Mouse (Mus musculus) heart, embryonic 13.5 days (tissue): ENCODE data around the gene Ddost. TPM values are rescaled to one million over a fixed set of nuclear protein-coding genes. Genes with fewer than 3 reads are reported as not detected.

Experiments
- ATAC-seq: fragments of 200-750 bp; cut with Nextera tagmentation; 2 replicates; pipeline ENCODE4 v1.8.0; 2017; ENCODE audit warnings: moderate TSS enrichment; ENCODE audit not compliant: insufficient number of reproducible peaks, low FRiP score, low TSS enrichment; ENCODE audit errors: extremely low read depth
- H3K27ac ChIP-seq: fragments of 300-500 bp; sonication (generic); replicated peaks from 2 replicates; pipeline ENCODE4 v1.5.1; 2015; ENCODE audit warnings: moderate library complexity, mild to moderate bottlenecking, inconsistent platforms
- H3K27me3 ChIP-seq: fragments of 300-500 bp; sonication (generic); replicated peaks from 2 replicates; pipeline ENCODE4 v1.6.1; 2015; ENCODE audit warnings: mild to moderate bottlenecking, inconsistent platforms
- H3K36me3 ChIP-seq: fragments of 300-500 bp; sonication (generic); 2 replicates; pipeline ENCODE4 v1.6.1; 2015; ENCODE audit warnings: mild to moderate bottlenecking, inconsistent platforms
- H3K4me1 ChIP-seq: fragments of 300-500 bp; sonication (generic); 2 replicates; pipeline ENCODE4 v1.6.1; 2015; ENCODE audit warnings: inconsistent platforms
- H3K4me2 ChIP-seq: fragments of 300-500 bp; sonication (generic); 2 replicates; pipeline ENCODE4 v1.6.1; 2015; ENCODE audit warnings: inconsistent platforms, mild to moderate bottlenecking, moderate library complexity
- H3K4me3 ChIP-seq: fragments of 300-500 bp; sonication (generic); 2 replicates; pipeline ENCODE4 v1.5.1; 2015; ENCODE audit warnings: moderate library complexity, mild to moderate bottlenecking, inconsistent platforms
- H3K9ac ChIP-seq: fragments of 300-500 bp; sonication (generic); 2 replicates; pipeline ENCODE4 v1.6.1; 2015; ENCODE audit warnings: inconsistent platforms, mild to moderate bottlenecking, moderate library complexity
- H3K9me3 ChIP-seq: fragments of 300-500 bp; sonication (generic); 2 replicates; pipeline ENCODE4 v1.6.1; 2016; ENCODE audit warnings: inconsistent platforms
- WGBS: fragments of 180-500 bp; shearing (Covaris S2); methylation state at CpG from one replicate; pipeline ENCODE4 v1.1.7; 2015; ENCODE audit warnings: mixed read lengths; 5-methylcytosine and 5-hydroxymethylcytosine counted together
- polyA plus RNA-seq: library from polyadenylated mRNA; unstranded; fragments of >200 nt; fragmentation: Nextera tagmentation; extraction: Ambion mirVana; gene quantifications from 2 replicates; pipeline ENCODE4 v1.2.1, GENCODE M21; 2015

Ddost gene
- polyA plus RNA-seq, 1 experiment from 2014 or later = 291 TPM

DNA sequence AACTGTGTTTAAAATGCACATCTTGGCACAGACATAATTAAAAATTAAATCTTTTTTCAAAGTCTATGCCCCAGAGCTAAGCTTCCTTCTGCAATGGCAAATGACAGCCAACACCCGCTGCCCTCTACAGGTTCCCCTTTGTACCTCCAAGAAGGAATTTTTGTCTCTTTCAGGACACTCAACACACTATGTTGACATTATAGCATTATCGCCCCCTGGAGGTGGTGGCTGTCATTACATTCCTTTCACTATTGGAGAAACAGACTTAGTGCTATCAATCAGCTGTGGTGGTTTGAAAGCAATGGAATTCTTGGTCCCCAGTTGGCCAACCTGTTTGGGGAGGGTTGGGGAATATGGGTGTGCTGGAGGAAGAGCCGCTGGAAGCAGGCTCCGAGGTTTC lies 35.4 kb downstream of the Ddost start:
- no peaks in the 10 kb centered on the region for H3K36me3 ChIP-seq
- peaks cover 40% of the 10 kb centered on the region for H3K4me1 ChIP-seq
- no peak overlapping the region for H3K4me3 ChIP-seq
- no peak for ATAC-seq
- H3K4me2 ChIP-seq = no peak overlapping the region
- H3K9ac ChIP-seq = no peak overlapping the region
- H3K9me3 ChIP-seq = no peaks in the 10 kb centered on the region
- no peak overlapping the region for H3K27ac ChIP-seq
- 30% methylated on average over 4 of the region's 4 CpGs for WGBS
- H3K27me3 ChIP-seq = no peaks in the 10 kb centered on the region

DNA sequence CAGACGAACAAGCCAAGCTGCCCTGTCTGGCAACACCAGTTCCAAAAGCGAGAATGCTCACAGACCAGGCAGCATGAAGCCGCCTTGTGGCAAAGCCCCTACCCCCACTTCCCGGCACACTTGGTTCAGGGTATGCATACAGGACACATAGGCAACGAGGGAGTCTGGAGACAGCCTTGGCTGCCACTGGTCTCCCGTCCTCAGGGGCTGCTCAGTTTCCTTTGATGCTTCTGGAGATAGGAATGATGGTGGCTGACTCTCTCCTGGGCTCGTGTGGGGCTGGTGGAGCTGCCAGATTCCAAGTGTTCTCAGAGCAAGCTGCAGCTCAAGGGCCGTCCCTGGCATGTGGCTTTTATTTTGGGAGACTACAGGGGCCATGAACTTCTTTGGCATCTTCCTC lies 36.9 kb downstream of the Ddost start:
- Histone ChIP-seq H3K4me3 (no peak overlapping the region), H3K4me2 (no peak overlapping the region), H3K9me3 (no peaks in the 10 kb centered on the region), H3K4me1 (peaks cover 41% of the 10 kb centered on the region), H3K9ac (no peak overlapping the region), H3K27ac (no peak overlapping the region), H3K27me3 (no peaks in the 10 kb centered on the region), H3K36me3 (no peaks in the 10 kb centered on the region)
- 50% methylated on average over 8 of the region's 8 CpGs for WGBS
- no peak for ATAC-seq

DNA sequence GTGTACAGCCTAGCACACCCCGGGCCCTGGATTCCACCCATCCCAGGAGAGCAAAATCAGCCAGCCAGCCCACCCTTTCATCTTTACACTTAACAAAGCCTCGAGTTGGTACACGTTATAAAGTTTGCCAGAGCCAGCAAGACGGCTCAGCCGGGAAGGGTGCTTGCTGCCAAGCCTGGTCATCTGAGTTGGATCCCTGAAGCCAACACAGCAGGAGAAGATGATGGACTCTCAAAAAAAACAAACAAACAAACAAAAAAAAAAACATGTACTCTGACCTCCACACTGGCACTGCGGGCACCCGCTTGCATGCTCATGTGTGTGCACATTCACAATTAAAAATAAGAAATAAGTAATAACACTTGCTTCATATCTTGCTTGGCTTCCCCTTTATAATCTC lies 37.5 kb downstream of the Ddost start:
- no peak overlapping the region for H3K4me2 ChIP-seq
- no peak for ATAC-seq
- peaks cover 41% of the 10 kb centered on the region for H3K4me1 ChIP-seq
- WGBS = 75% methylated on average over 7 of the region's 7 CpGs
- H3K9ac ChIP-seq = no peak overlapping the region
- no peak overlapping the region for H3K4me3 ChIP-seq
- H3K36me3 ChIP-seq = no peaks in the 10 kb centered on the region
- no peaks in the 10 kb centered on the region for H3K27me3 ChIP-seq
- no peaks in the 10 kb centered on the region for H3K9me3 ChIP-seq
- peak overlapping the region; percentile 82 for H3K27ac ChIP-seq

DNA sequence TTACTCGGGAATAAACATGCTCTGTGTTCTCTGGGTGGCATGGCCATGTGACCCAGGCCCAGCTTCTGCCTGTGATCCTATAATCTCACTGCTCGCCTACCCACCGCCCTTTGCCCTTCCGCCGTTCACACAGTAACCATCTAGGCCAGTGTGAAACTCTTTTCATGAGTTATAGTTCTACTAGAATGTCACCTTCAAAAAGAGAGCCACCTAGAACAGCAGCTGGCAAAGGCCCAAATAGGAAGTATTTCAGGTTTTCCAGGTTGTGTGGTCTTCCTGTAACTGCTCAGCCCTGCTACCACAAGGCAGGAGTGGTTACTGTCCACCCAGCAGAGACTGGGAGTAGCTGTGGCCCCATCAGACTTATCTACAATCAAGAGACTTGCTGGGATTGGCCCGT lies 38.2 kb downstream of the Ddost start:
- H3K4me3 ChIP-seq = no peak overlapping the region
- peaks cover 41% of the 10 kb centered on the region for H3K4me1 ChIP-seq
- H3K36me3 ChIP-seq = no peaks in the 10 kb centered on the region
- WGBS = 65% methylated on average over 6 of the region's 6 CpGs
- no peaks in the 10 kb centered on the region for H3K9me3 ChIP-seq
- ATAC-seq = no peak
- 0 out of 2 replicates have a peak overlapping the region, but pooled peaks have one; percentile 58 for H3K9ac ChIP-seq
- 0 out of 2 replicates have a peak, but pooled peaks cover under 1% of the 10 kb centered on the region for H3K27me3 ChIP-seq
- peak overlapping the region; percentile 43 for H3K4me2 ChIP-seq
- peak overlapping the region; percentile 82 for H3K27ac ChIP-seq

DNA sequence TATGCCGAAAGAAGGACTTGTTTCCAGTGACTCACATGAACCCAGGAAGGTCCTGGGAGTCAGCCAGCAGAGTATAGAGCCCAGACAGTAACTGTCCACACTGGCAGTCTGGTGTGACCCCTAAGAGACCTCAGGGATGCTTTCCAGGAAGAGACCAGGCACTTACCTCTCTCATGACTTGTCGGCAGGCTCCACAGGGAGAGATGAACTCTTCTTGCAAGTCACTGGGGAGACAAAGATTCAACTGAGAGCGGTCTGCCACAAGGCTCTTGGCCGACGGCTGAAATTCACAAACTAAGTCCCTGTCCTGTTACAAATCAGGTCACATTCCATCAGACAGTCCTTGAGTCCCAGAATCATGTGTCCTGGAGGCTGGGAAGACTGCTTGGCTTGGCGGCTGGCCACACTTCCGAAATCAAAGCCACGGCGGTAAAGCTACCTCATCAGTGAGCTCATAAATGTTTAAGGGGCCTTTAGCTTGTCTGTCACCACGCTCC lies 38.9 kb downstream of the Ddost start:
- Histone ChIP-seq H3K4me2 (peak overlapping the region; percentile 43), H3K27me3 (0 out of 2 replicates have a peak, but pooled peaks cover 4% of the 10 kb centered on the region), H3K4me3 (no peak overlapping the region), H3K36me3 (no peaks in the 10 kb centered on the region), H3K9ac (peak overlapping the region; percentile 58; the same call in 1 of the 2 replicates), H3K4me1 (peaks cover 41% of the 10 kb centered on the region), H3K27ac (peak overlapping the region; percentile 82), H3K9me3 (no peaks in the 10 kb centered on the region)
- no peak for ATAC-seq
- WGBS = 36% methylated on average over 10 of the region's 10 CpGs

DNA sequence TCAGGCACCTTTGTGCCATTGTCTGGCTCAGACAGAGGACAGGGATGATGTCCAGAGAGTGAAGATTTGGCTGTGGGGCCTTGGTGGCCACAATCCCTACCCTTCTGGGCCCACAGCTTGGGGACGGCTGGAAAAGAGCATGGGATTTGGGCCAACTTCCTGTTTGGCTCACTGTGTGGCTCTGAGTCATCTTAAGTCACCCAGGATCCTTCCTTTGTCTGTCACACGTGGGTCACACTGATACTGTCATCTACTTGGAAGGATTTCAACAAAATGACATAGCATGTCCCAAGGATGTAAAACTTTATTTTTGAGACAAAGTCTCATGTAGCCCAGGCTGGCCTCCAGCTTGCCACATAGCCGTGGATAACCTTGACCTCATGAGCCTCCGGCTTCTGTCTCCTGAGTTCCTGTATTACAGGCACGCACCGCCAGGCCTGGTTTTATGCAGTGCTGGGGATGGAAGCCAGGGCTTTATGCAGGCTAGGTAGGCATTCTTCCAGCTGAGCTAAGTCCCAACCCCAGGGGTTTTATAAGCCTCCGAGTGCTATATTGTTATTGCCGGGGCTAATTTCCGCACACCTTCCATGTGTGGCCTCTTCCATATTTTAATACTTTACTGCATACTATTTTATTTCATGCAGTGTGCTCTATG lies 40.5 kb downstream of the Ddost start:
- Histone ChIP-seq H3K9ac (no peak overlapping the region), H3K4me1 (peaks cover 38% of the 10 kb centered on the region), H3K9me3 (no peaks in the 10 kb centered on the region), H3K4me3 (no peak overlapping the region), H3K36me3 (no peaks in the 10 kb centered on the region), H3K27ac (no peak overlapping the region), H3K4me2 (no peak overlapping the region), H3K27me3 (0 out of 2 replicates have a peak, but pooled peaks cover 4% of the 10 kb centered on the region)
- WGBS = 64% methylated on average over 9 of the region's 9 CpGs
- no peak for ATAC-seq

DNA sequence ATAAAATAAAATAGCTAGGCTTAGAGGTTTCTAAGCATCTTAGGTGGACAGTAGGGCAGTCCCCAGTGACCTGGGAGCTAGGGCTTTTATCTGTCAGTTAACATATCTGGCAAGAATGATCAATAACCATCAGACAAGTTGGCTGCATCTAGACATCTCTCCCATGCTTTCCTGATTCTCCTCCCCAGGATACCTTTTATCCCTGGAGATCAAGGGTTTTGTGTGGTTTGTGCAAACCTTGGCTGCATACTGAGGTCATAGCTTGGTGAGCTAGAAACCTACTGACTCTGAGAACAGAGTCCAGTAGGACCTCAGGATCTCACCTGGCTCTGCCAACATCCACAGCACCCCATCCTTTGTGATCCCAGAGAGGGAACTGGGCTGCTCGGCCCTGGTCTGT lies 42.8 kb downstream of the Ddost start:
- H3K36me3 ChIP-seq = no peaks in the 10 kb centered on the region
- 0 out of 2 replicates have a peak, but pooled peaks cover 4% of the 10 kb centered on the region for H3K9me3 ChIP-seq
- H3K4me1 ChIP-seq = peaks cover 23% of the 10 kb centered on the region
- ATAC-seq = no peak
- H3K4me2 ChIP-seq = no peak overlapping the region
- H3K27ac ChIP-seq = no peak overlapping the region
- no peak overlapping the region for H3K4me3 ChIP-seq
- 0 out of 2 replicates have a peak, but pooled peaks cover 7% of the 10 kb centered on the region for H3K27me3 ChIP-seq
- no peak overlapping the region for H3K9ac ChIP-seq
- WGBS = 67% methylated on average over 1 of the region's 1 CpGs

DNA sequence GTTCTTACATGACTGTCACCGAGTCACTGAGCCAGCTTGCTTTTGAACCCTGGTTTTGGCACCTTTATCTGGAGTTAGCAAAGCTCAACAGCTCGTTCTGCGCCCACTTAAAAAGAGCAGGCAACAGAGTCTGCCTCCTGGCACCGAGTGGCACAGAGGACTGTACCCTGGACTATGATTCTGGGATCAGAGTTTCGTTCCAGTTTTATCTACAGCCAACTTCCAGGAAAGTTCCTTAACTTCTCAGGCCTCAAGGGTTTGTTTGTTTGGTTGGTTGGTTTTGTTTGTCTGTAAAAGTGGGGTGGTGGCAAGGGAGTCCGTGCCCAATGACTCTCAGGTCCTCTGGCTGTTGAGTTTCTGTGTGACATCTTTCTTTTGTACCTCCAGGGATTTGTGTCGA lies 44.2 kb downstream of the Ddost start:
- WGBS = 65% methylated on average over 7 of the region's 7 CpGs
- Histone ChIP-seq H3K4me1 (peaks cover 10% of the 10 kb centered on the region), H3K4me2 (no peak overlapping the region), H3K27ac (no peak overlapping the region), H3K36me3 (no peaks in the 10 kb centered on the region), H3K4me3 (no peak overlapping the region), H3K9me3 (0 out of 2 replicates have a peak, but pooled peaks cover 4% of the 10 kb centered on the region), H3K9ac (no peak overlapping the region), H3K27me3 (0 out of 2 replicates have a peak, but pooled peaks cover 7% of the 10 kb centered on the region)
- ATAC-seq = no peak

DNA sequence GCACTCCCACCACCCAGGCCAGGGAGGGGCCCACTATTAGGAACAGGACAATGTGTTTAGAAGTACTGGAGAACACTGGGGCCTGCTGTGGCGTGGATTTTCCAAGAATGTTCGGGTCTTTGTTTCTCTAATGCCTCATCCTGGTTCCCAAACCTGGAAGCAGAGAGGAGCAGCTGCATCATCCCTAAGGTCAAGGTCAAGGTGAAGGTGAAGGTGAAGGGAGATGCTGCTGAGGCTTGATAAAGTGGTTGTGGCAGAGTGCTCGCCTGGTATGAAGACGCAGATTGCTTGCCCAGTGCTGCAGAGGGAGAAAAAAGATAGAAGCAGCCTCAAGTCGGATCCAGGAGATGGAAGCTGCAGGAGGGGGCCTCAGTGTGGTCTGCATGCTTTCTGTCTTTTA lies 47.3 kb downstream of the Ddost start:
- Histone ChIP-seq H3K27me3 (0 out of 2 replicates have a peak, but pooled peaks cover 7% of the 10 kb centered on the region), H3K4me1 (peaks cover 4% of the 10 kb centered on the region; the same call in 1 of the 2 replicates), H3K36me3 (no peaks in the 10 kb centered on the region), H3K4me3 (no peak overlapping the region), H3K9ac (no peak overlapping the region), H3K27ac (no peak overlapping the region), H3K9me3 (0 out of 2 replicates have a peak, but pooled peaks cover 8% of the 10 kb centered on the region), H3K4me2 (no peak overlapping the region)
- WGBS = 84% methylated on average over 5 of the region's 5 CpGs
- ATAC-seq = no peak

DNA sequence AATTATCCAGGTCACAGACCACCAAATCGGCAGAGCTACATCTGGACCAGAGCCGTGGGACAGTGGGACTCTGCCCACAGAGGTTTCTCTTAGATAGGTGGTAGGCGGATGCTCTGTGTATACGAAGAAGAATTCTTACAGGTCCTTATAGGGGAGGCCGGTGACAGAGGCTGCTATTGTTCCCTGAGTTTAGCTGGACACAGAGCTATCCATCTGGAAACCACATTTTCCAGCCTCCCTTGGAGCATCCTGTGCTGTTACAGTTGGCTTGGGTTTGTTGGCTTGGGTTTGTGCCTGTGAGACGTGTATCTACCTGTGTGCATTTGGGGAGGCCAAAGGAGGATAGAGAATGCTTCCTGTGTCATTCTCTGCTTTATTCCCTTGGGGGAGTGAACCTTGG lies 48.2 kb downstream of the Ddost start:
- no peak overlapping the region for H3K4me2 ChIP-seq
- H3K36me3 ChIP-seq = no peaks in the 10 kb centered on the region
- peaks cover 4% of the 10 kb centered on the region; the same call in 1 of the 2 replicates for H3K4me1 ChIP-seq
- 0 out of 2 replicates have a peak, but pooled peaks cover 8% of the 10 kb centered on the region for H3K9me3 ChIP-seq
- 0 out of 2 replicates have a peak, but pooled peaks cover 7% of the 10 kb centered on the region for H3K27me3 ChIP-seq
- WGBS = 73% methylated on average over 6 of the region's 6 CpGs
- no peak for ATAC-seq
- no peak overlapping the region for H3K4me3 ChIP-seq
- H3K9ac ChIP-seq = no peak overlapping the region
- no peak overlapping the region for H3K27ac ChIP-seq

DNA sequence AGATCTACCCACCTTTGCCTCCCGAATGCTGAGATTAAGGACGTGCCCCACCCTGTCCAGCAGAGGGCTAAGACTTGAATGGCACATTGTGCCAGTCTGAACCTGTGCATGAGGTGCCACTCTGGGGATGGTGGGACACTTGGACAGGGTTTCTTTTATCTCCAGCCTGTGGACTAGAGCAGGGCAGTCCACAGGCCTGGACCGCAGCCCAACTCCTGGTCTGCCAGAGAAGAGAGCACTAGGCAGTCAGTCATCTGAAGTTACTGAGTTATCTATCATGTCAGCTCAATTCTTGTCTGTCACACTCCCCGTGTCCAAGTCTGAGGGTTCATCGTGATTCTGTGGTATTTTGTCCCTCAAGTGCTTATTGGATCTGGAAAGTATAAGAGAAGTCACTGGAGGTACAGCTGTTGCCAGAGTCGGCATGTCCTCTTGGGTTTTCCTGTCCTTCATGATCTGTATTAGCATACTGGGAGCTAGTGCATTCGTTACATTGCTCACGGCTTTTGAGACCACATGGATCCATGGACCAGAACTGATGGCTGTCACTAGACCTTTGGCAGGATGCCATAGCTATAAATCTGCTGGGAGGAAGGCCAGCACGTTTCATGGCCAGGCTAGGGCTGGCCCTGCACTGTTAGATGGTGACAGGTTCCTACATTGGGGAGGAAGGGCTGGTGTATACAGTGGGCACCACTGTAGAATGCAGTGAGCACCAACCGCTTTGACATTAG lies 49.1 kb downstream of the Ddost start:
- Histone ChIP-seq H3K27me3 (0 out of 2 replicates have a peak, but pooled peaks cover 3% of the 10 kb centered on the region), H3K27ac (no peak overlapping the region), H3K9me3 (0 out of 2 replicates have a peak, but pooled peaks cover 8% of the 10 kb centered on the region), H3K4me1 (peaks cover 4% of the 10 kb centered on the region; the same call in 1 of the 2 replicates), H3K4me2 (no peak overlapping the region), H3K4me3 (no peak overlapping the region), H3K9ac (no peak overlapping the region), H3K36me3 (no peaks in the 10 kb centered on the region)
- WGBS = 64% methylated on average over 10 of the region's 10 CpGs
- no peak for ATAC-seq
